ENCODE assay signal across 15 mouse cellular contexts in the genomic region with DNA sequence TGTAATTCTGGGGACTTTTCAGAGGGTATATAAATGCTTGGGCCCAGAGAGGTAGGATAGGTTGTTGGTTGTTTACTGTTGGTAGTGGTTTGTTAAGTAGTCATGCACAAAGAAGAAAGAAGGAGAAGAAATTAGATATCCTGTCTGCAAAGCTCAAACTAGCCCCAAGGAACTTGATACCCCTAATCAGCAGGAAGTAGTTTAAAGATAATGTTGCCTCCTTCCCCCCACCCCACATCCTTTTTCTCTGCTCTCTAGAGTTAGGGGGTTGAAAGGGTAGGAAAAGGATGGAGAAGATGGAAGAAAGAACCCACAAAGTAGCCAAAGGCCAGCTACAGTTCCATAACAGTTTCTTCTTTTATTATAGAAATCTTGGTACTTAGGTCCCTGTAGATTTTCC.
"Had no signal": no experiment of that assay in that cellular context is flagged by ENCODE, and none has a peak within 500 bp of the region (broad histone marks: within the 10 kb centered on the region; RNA-seq: fewer than 3 reads in every experiment).

No protein-coding gene starts in this region.

- H3K4me3 ChIP-seq: neural tube, embryonic 12.5 days; neural tube, embryonic 13.5 days; neural tube, embryonic 15.5 days; stomach, embryonic 15.5 days had no signal

- H3K4me1 ChIP-seq: neural tube, embryonic 12.5 days; neural tube, embryonic 13.5 days; neural tube, embryonic 15.5 days; stomach, embryonic 15.5 days had no signal

- H3K27ac ChIP-seq: neural tube, embryonic 12.5 days; neural tube, embryonic 13.5 days; neural tube, embryonic 15.5 days; stomach, embryonic 15.5 days; stomach, postnatal 0 days had no signal

- H3K36me3 ChIP-seq: neural tube, embryonic 12.5 days; neural tube, embryonic 13.5 days; neural tube, embryonic 15.5 days; stomach, embryonic 15.5 days had no signal

- H3K9me3 ChIP-seq: neural tube, embryonic 12.5 days; neural tube, embryonic 13.5 days; neural tube, embryonic 15.5 days; stomach, embryonic 15.5 days had no signal

- H3K9ac ChIP-seq: neural tube, embryonic 12.5 days; neural tube, embryonic 13.5 days; neural tube, embryonic 15.5 days; stomach, embryonic 15.5 days had no signal

- DNase-seq: retina, postnatal 1 day; right cerebral cortex, postnatal 14 days; right cerebral cortex, postnatal 25 days; right cerebral cortex, postnatal 4 days; spleen, adult 18-20 months; thymus, adult 18-20 months; thymus, postnatal 14 days; thymus, postnatal 25 days; thymus, postnatal 36 days; thymus, postnatal 4 days had no signal

- H3K27me3 ChIP-seq: neural tube, embryonic 12.5 days; neural tube, embryonic 13.5 days; neural tube, embryonic 15.5 days; stomach, embryonic 15.5 days had no signal
